Mouse (Mus musculus) brain, embryonic 14.5 days (tissue): ENCODE measurements around the gene Ube4a.

Source experiments
- CTCF ChIP-seq: fragments of 200-500 bp; IDR thresholded peaks from 2 replicates; pipeline ENCODE4 v1.5.1; 2012; ENCODE audit warnings: inconsistent platforms, mild to moderate bottlenecking, moderate library complexity, borderline replicate concordance; ENCODE audit not compliant: insufficient read depth, insufficient read length; ENCODE audit errors: extremely low read depth
- POLR2A ChIP-seq: fragments of 200-500 bp; IDR thresholded peaks from 2 replicates; pipeline ENCODE4 v1.6.1; 2012; ENCODE audit warnings: mild to moderate bottlenecking, inconsistent platforms, borderline replicate concordance; ENCODE audit not compliant: poor library complexity, insufficient read depth, insufficient read length, severe bottlenecking; ENCODE audit errors: extremely low read depth

- no peak for TF ChIP-seq CTCF
- no peak for TF ChIP-seq POLR2A
These were observed 77.2 kb downstream of the Ube4a start for GRCm38 (mm10) chr9:44888114-44888624.
